Mouse (Mus musculus) midbrain, embryonic 12.5 days (tissue): Measurements from ENCODE around the gene Vmn1r41. TPM values are rescaled to one million over a fixed set of nuclear protein-coding genes. Genes with fewer than 3 reads are reported as not detected.

Experiments
- ATAC-seq: fragments of 200-750 bp; cut with Nextera tagmentation; 2 replicates; pipeline ENCODE4 v1.8.0; 2017; ENCODE audit warnings: low read depth, moderate TSS enrichment, moderate library complexity; ENCODE audit not compliant: low FRiP score
- H3K27ac ChIP-seq: fragments of 300-500 bp; sonication (generic); replicated peaks from 2 replicates; pipeline ENCODE4 v1.5.1; 2016; ENCODE audit warnings: mild to moderate bottlenecking
- H3K27me3 ChIP-seq: fragments of 300-500 bp; sonication (generic); 2 replicates; pipeline ENCODE4 v1.6.1; 2016; ENCODE audit warnings: mild to moderate bottlenecking
- H3K36me3 ChIP-seq: fragments of 300-500 bp; sonication (generic); 2 replicates; pipeline ENCODE4 v1.6.1; 2016
- H3K4me1 ChIP-seq: fragments of 300-500 bp; sonication (generic); 2 replicates; pipeline ENCODE4 v1.6.1; 2016
- H3K4me2 ChIP-seq: fragments of 300-500 bp; sonication (generic); replicated peaks from 2 replicates; pipeline ENCODE4 v1.6.1; 2016; ENCODE audit warnings: mild to moderate bottlenecking, moderate library complexity
- H3K4me3 ChIP-seq: fragments of 300-500 bp; sonication (generic); 2 replicates; pipeline ENCODE4 v1.5.1; 2016; ENCODE audit warnings: mild to moderate bottlenecking
- H3K9ac ChIP-seq: fragments of 300-500 bp; sonication (generic); replicated peaks from 2 replicates; pipeline ENCODE4 v1.6.1; 2016; ENCODE audit warnings: mild to moderate bottlenecking, moderate library complexity
- H3K9me3 ChIP-seq: fragments of 300-500 bp; sonication (generic); 2 replicates; pipeline ENCODE4 v1.6.1; 2016; ENCODE audit warnings: mild to moderate bottlenecking
- WGBS: fragments of 180-500 bp; shearing (Covaris S2); methylation state at CpG from one replicate; pipeline ENCODE4 v1.1.7; 2016; 5-methylcytosine and 5-hydroxymethylcytosine counted together
- polyA plus RNA-seq: library from polyadenylated mRNA; unstranded; fragments of >200 nt; fragmentation: Nextera tagmentation; extraction: Ambion mirVana; gene quantifications from 2 replicates; pipeline ENCODE4 v1.2.1, GENCODE M21; 2016

Gene Vmn1r41
- polyA plus RNA-seq, result not detected in 2 replicates

GRCm38 (mm10) chr6:89740466-89740865 is at the start of gene Vmn1r41:
Gene Vmn1r41 (plus strand): TSS chr6:89740766.
- ATAC-seq, result no peak
- no peaks in the 10 kb centered on the region for H3K36me3 ChIP-seq
- H3K4me3 ChIP-seq, result no peak within 1 kb of the TSS
- no peak within 1 kb of the TSS for H3K27ac ChIP-seq
- H3K4me1 ChIP-seq, result no peaks in the 10 kb centered on the region
- H3K9me3 ChIP-seq, result 0 out of 2 replicates have a peak, but pooled peaks cover 9% of the 10 kb centered on the region
- H3K27me3 ChIP-seq, result no peaks in the 10 kb centered on the region
- H3K9ac ChIP-seq, result no peak within 1 kb of the TSS
- H3K4me2 ChIP-seq, result no peak within 1 kb of the TSS

GRCm38 (mm10) chr6:89706624-89707023 is 33.9 kb upstream of the Vmn1r41 start:
- ATAC-seq, result no peak
- Histone ChIP-seq H3K27me3 (no peaks in the 10 kb centered on the region), H3K9ac (no peak overlapping the region), H3K27ac (no peak overlapping the region), H3K9me3 (peaks cover 4% of the 10 kb centered on the region; the same call in 1 of the 2 replicates), H3K4me2 (no peak overlapping the region), H3K4me3 (no peak overlapping the region), H3K4me1 (no peaks in the 10 kb centered on the region), H3K36me3 (no peaks in the 10 kb centered on the region)
- 67% methylated on average over 2 of the region's 2 CpGs for WGBS

- peaks cover 4% of the 10 kb centered on the region; the same call in 1 of the 2 replicates for H3K9me3 ChIP-seq
- H3K4me2 ChIP-seq, result no peak within 1 kb of the TSS
- ATAC-seq, result no peak
- 85% methylated on average over 4 of the region's 4 CpGs for WGBS
- H3K4me3 ChIP-seq, result no peak within 1 kb of the TSS
- H3K36me3 ChIP-seq, result no peaks in the 10 kb centered on the region
- no peaks in the 10 kb centered on the region for H3K4me1 ChIP-seq
- H3K27ac ChIP-seq, result no peak within 1 kb of the TSS
- H3K27me3 ChIP-seq, result no peaks in the 10 kb centered on the region
- H3K9ac ChIP-seq, result no peak within 1 kb of the TSS
These were observed 33.3 kb upstream of the Vmn1r41 start, which contains the start of gene Vmn1r40 for GRCm38 (mm10) chr6:89707240-89707639. Gene Vmn1r40 (plus strand): TSS chr6:89707540.

GRCm38 (mm10) chr6:89718051-89718450 is 22.5 kb upstream of the Vmn1r41 start:
- Histone ChIP-seq H3K9ac (no peak overlapping the region), H3K27me3 (no peaks in the 10 kb centered on the region), H3K4me1 (no peaks in the 10 kb centered on the region), H3K36me3 (no peaks in the 10 kb centered on the region), H3K4me2 (no peak overlapping the region), H3K9me3 (0 out of 2 replicates have a peak, but pooled peaks cover 6% of the 10 kb centered on the region), H3K4me3 (no peak overlapping the region), H3K27ac (no peak overlapping the region)
- no peak for ATAC-seq

- Histone ChIP-seq H3K27me3 (no peaks in the 10 kb centered on the region), H3K4me3 (no peak overlapping the region), H3K27ac (no peak overlapping the region), H3K4me2 (no peak overlapping the region), H3K9me3 (0 out of 2 replicates have a peak, but pooled peaks cover 9% of the 10 kb centered on the region), H3K4me1 (no peaks in the 10 kb centered on the region), H3K36me3 (no peaks in the 10 kb centered on the region), H3K9ac (no peak overlapping the region)
- no peak for ATAC-seq
These were observed 2.2 kb downstream of the Vmn1r41 start for GRCm38 (mm10) chr6:89742811-89743210.

- H3K4me3 ChIP-seq, result no peak overlapping the region
- no peaks in the 10 kb centered on the region for H3K36me3 ChIP-seq
- H3K4me2 ChIP-seq, result no peak overlapping the region
- H3K27me3 ChIP-seq, result no peaks in the 10 kb centered on the region
- no peak for ATAC-seq
- no peaks in the 10 kb centered on the region for H3K4me1 ChIP-seq
- no peak overlapping the region for H3K9ac ChIP-seq
- no peaks in the 10 kb centered on the region for H3K9me3 ChIP-seq
- no peak overlapping the region for H3K27ac ChIP-seq
These were observed 49.7 kb downstream of the Vmn1r41 start for GRCm38 (mm10) chr6:89790231-89790630.

Other genes with a start within 250 kb of the Vmn1r41 start
- 92.9 and 97.0 TPM in 2 replicates for gene Chchd6, start 145.1 kb upstream of the Vmn1r41 start, polyA plus RNA-seq
- 14.1 and 14.3 TPM in 2 replicates for gene Txnrd3, start 96.8 kb upstream of the Vmn1r41 start, polyA plus RNA-seq
- not detected in 2 replicates for gene Vmn1r40, start 33.2 kb upstream of the Vmn1r41 start, polyA plus RNA-seq
- gene Vmn1r42, start 135.6 kb downstream of the Vmn1r41 start, polyA plus RNA-seq, result not detected in 2 replicates
- gene Vmn1r43, start 135.6 kb downstream of the Vmn1r41 start, polyA plus RNA-seq, result not detected in 2 replicates
- gene Vmn1r44, start 142.9 kb downstream of the Vmn1r41 start, polyA plus RNA-seq, result not detected in 2 replicates
- not detected in 2 replicates for gene Vmn1r45, start 199.8 kb downstream of the Vmn1r41 start, polyA plus RNA-seq
- not detected in 2 replicates for gene Vmn1r46, start 228.5 kb downstream of the Vmn1r41 start, polyA plus RNA-seq